Mouse (Mus musculus): Measurements from ENCODE around the gene Cabp7. TPM values are rescaled to one million over a fixed set of nuclear protein-coding genes. Genes with fewer than 3 reads are reported as not detected.

Cabp7 gene
- polyA plus RNA-seq, 1 experiment from 2014 or later, result 0.05 TPM

DNA sequence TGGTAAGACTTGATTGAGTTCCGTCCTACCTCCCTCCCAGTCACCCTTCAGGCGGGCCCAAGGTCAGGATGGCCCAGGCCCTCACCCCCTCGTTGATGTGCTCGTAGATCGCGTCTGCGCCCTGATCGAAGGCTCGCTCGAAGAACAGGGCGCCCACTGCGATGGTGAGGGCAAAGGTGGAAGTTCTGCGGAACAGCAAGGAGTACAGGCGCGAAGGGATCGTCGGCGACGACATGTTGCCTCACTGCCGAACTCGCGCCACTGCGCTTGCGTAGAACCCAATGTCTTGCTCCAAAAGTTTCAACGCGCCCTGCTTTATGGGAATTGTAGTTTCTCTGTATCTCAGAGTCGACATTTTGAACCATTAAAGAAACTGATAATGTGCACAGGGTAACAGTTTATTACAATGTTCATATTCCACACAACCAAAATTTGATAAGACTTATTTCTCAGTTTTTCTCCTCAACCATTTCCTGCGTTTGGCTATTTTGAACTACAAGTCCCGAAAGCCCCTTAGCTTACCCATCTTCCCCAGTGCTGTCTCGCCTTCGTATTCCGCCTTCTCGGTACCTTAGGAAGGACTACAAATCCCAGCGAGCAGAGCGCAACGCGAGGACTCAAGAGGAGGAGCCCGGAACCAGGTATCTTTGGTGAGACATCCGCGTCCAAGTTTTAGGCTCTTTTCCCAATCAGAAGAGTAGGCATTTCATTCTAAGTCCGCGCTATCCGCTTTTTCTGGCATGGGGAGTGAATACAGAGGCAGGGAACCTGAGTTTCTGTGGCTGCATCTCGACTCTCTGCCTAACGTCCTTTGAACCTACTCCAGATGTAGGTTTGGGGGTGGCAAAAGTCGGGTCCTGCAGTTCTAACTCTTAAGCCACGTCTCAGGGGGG is 42.3 kb downstream of the Cabp7 start, which contains the start of the genes Uqcr10 and Zmat5:
Gene Uqcr10 (minus strand): TSS at position 271 of the 893 bp plus-strand sequence.
Gene Zmat5 (plus strand): TSS at position 607 of the 893 bp plus-strand sequence.
- peak within 1 kb of the TSS; percentile 91 for H3K9ac ChIP-seq
- H3K27me3 ChIP-seq, result no peaks in the 10 kb centered on the region
- peak within 1 kb of the TSS; percentile 79 for H3K4me3 ChIP-seq
- WGBS, result under 1% methylated on average over 47 of the region's 47 CpGs
- peak; percentile 96 for ATAC-seq (replicated peaks; ENCODE audit: insufficient number of reproducible peaks, insufficient read depth, low FRiP score, low read depth)
- peak within 1 kb of the TSS; percentile 91 for H3K27ac ChIP-seq
- no peaks in the 10 kb centered on the region for H3K9me3 ChIP-seq (replicated peaks)
- H3K4me2 ChIP-seq, result peak within 1 kb of the TSS; percentile 81
- peaks cover 24% of the 10 kb centered on the region for H3K36me3 ChIP-seq
- peaks cover 19% of the 10 kb centered on the region for H3K4me1 ChIP-seq (replicated peaks)

GRCm38 (mm10) chr11:4703688-4704071 is 42.9 kb downstream of the Cabp7 start:
- Histone ChIP-seq H3K36me3 (peaks cover 24% of the 10 kb centered on the region), H3K9me3 (replicated peaks) (no peaks in the 10 kb centered on the region), H3K27me3 (no peaks in the 10 kb centered on the region), H3K4me3 (peak overlapping the region; percentile 79), H3K4me1 (replicated peaks) (peaks cover 19% of the 10 kb centered on the region), H3K27ac (peak overlapping the region; percentile 91), H3K9ac (peak overlapping the region; percentile 91), H3K4me2 (peak overlapping the region; percentile 81)
- 0 out of 2 replicates have a peak, but pooled peaks have one; percentile 2 for ATAC-seq (replicated peaks; ENCODE audit: insufficient number of reproducible peaks, insufficient read depth, low FRiP score, low read depth)
- 4% methylated on average over 12 of the region's 12 CpGs for WGBS

- Histone ChIP-seq H3K27ac (no peak overlapping the region), H3K4me3 (no peak overlapping the region), H3K4me2 (no peak overlapping the region), H3K27me3 (no peaks in the 10 kb centered on the region), H3K36me3 (peaks cover 24% of the 10 kb centered on the region), H3K9ac (no peak overlapping the region), H3K9me3 (replicated peaks) (no peaks in the 10 kb centered on the region), H3K4me1 (replicated peaks) (peaks cover 24% of the 10 kb centered on the region)
- WGBS, result 75% methylated on average over 8 of the region's 8 CpGs
- no peak for ATAC-seq (replicated peaks; ENCODE audit: insufficient number of reproducible peaks, insufficient read depth, low FRiP score, low read depth)
Measured at GRCm38 (mm10) chr11:4700726-4701125, 45.9 kb downstream of the Cabp7 start.

- H3K9me3 ChIP-seq (replicated peaks), result no peaks in the 10 kb centered on the region
- no peaks in the 10 kb centered on the region for H3K27me3 ChIP-seq
- H3K4me3 ChIP-seq, result no peak overlapping the region
- H3K4me2 ChIP-seq, result no peak overlapping the region
- peaks cover 18% of the 10 kb centered on the region for H3K36me3 ChIP-seq
- no peak overlapping the region for H3K27ac ChIP-seq
- peak; percentile 29; the same call in 1 of the 2 replicates for ATAC-seq (replicated peaks; ENCODE audit: insufficient number of reproducible peaks, insufficient read depth, low FRiP score, low read depth)
- 27% methylated on average over 7 of the region's 7 CpGs for WGBS
- H3K4me1 ChIP-seq (replicated peaks), result peaks cover 6% of the 10 kb centered on the region
- no peak overlapping the region for H3K9ac ChIP-seq
Measured at GRCm38 (mm10) chr11:4697043-4697983, 49.3 kb downstream of the Cabp7 start.

- H3K27ac ChIP-seq, result no peak overlapping the region
- no peaks in the 10 kb centered on the region for H3K36me3 ChIP-seq
- peaks cover under 1% of the 10 kb centered on the region for H3K4me1 ChIP-seq (replicated peaks)
- no peaks in the 10 kb centered on the region for H3K27me3 ChIP-seq
- no peak overlapping the region for H3K9ac ChIP-seq
- no peak overlapping the region for H3K4me2 ChIP-seq
- no peak for ATAC-seq (replicated peaks; ENCODE audit: insufficient number of reproducible peaks, insufficient read depth, low FRiP score, low read depth)
- no peaks in the 10 kb centered on the region for H3K9me3 ChIP-seq (replicated peaks)
- no peak overlapping the region for H3K4me3 ChIP-seq
- 90% methylated on average over 11 of the region's 11 CpGs for WGBS
Measured at GRCm38 (mm10) chr11:4692162-4692561, 54.4 kb downstream of the Cabp7 start.

- 53% methylated on average over 10 of the region's 10 CpGs for WGBS
- Histone ChIP-seq H3K27me3 (no peaks in the 10 kb centered on the region), H3K9me3 (replicated peaks) (no peaks in the 10 kb centered on the region), H3K4me1 (replicated peaks) (no peaks in the 10 kb centered on the region; the same call in 1 of the 2 replicates), H3K36me3 (no peaks in the 10 kb centered on the region), H3K27ac (no peak overlapping the region), H3K9ac (no peak overlapping the region), H3K4me2 (no peak overlapping the region), H3K4me3 (no peak overlapping the region)
- no peak for ATAC-seq (replicated peaks; ENCODE audit: insufficient number of reproducible peaks, insufficient read depth, low FRiP score, low read depth)
Measured at GRCm38 (mm10) chr11:4691213-4691612, 55.4 kb downstream of the Cabp7 start.

- Histone ChIP-seq H3K4me1 (replicated peaks) (no peaks in the 10 kb centered on the region; the same call in 1 of the 2 replicates), H3K4me2 (no peak overlapping the region), H3K9me3 (replicated peaks) (no peaks in the 10 kb centered on the region), H3K36me3 (no peaks in the 10 kb centered on the region), H3K9ac (no peak overlapping the region), H3K4me3 (no peak overlapping the region), H3K27me3 (no peaks in the 10 kb centered on the region), H3K27ac (no peak overlapping the region)
- WGBS, result 80% methylated on average over 7 of the region's 7 CpGs
- no peak for ATAC-seq (replicated peaks; ENCODE audit: insufficient number of reproducible peaks, insufficient read depth, low FRiP score, low read depth)
Measured at GRCm38 (mm10) chr11:4690353-4690752, 56.2 kb downstream of the Cabp7 start.

DNA sequence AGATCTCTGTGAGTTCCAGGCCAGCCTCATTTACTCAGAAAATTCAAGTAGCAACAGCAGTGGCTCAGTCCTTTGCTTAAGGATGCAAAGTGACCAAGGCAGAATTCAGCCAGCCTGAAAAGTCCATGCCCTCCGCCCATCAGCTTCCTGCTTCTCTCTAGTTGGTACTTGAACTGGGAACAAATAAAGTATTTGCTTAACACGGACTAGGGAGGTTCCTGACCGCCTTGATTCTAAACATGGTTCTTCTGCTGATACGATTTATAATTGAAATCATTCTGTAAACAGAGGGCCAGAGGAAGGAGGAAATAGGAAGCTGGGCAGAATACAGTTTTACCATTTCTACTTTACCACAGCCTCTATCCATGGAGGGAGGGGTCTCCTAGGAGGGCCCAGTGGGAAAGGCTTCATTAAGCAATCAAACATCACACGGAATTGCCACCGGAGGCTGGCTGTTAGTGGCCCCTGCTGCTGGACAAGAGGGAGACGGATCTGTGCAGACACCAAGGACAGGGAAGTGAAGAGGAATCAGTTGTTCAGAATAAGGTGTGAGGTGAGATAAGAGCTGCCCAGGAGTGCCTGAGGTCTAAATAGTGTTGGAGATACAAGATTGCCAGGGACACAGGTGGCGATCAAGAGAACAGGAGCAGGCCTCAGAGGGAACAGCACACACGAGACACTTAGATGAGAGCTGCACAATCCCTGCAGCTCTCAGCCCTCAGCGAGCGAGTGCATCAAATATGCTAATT is 57.8 kb downstream of the Cabp7 start:
- Histone ChIP-seq H3K27me3 (no peaks in the 10 kb centered on the region), H3K4me2 (no peak overlapping the region), H3K9me3 (replicated peaks) (no peaks in the 10 kb centered on the region), H3K9ac (no peak overlapping the region), H3K36me3 (no peaks in the 10 kb centered on the region), H3K4me1 (replicated peaks) (peaks cover 2% of the 10 kb centered on the region; the same call in 1 of the 2 replicates), H3K4me3 (no peak overlapping the region), H3K27ac (no peak overlapping the region)
- WGBS, result 55% methylated on average over 11 of the region's 11 CpGs
- no peak for ATAC-seq (replicated peaks; ENCODE audit: insufficient number of reproducible peaks, insufficient read depth, low FRiP score, low read depth)

- Histone ChIP-seq H3K4me3 (no peak overlapping the region), H3K27me3 (no peaks in the 10 kb centered on the region), H3K27ac (no peak overlapping the region), H3K36me3 (peaks cover 6% of the 10 kb centered on the region; the same call in 1 of the 2 replicates), H3K4me1 (replicated peaks) (peaks cover 2% of the 10 kb centered on the region; the same call in 1 of the 2 replicates), H3K4me2 (no peak overlapping the region), H3K9me3 (replicated peaks) (no peaks in the 10 kb centered on the region), H3K9ac (no peak overlapping the region)
- ATAC-seq (replicated peaks; ENCODE audit: insufficient number of reproducible peaks, insufficient read depth, low FRiP score, low read depth), result no peak
- WGBS, result 44% methylated on average over 3 of the region's 3 CpGs
Measured at GRCm38 (mm10) chr11:4687874-4688273, 58.7 kb downstream of the Cabp7 start.

- Histone ChIP-seq H3K9me3 (replicated peaks) (no peaks in the 10 kb centered on the region), H3K4me2 (no peak overlapping the region), H3K4me1 (replicated peaks) (peaks cover 2% of the 10 kb centered on the region; the same call in 1 of the 2 replicates), H3K27me3 (no peaks in the 10 kb centered on the region), H3K36me3 (peaks cover 13% of the 10 kb centered on the region; the same call in 1 of the 2 replicates), H3K27ac (no peak overlapping the region), H3K4me3 (no peak overlapping the region), H3K9ac (no peak overlapping the region)
- no peak for ATAC-seq (replicated peaks; ENCODE audit: insufficient number of reproducible peaks, insufficient read depth, low FRiP score, low read depth)
- 75% methylated on average over 3 of the region's 3 CpGs for WGBS
Measured at GRCm38 (mm10) chr11:4687027-4687426, 59.6 kb downstream of the Cabp7 start.
